Mouse (Mus musculus) heart, adult 11 months (tissue): Measurements from ENCODE around the gene Gm28308.

Source experiments
- DNase-seq: peaks from one replicate; pipeline ENCODE4 v3.0.0; 2022

The Gm28308 gene

DNA sequence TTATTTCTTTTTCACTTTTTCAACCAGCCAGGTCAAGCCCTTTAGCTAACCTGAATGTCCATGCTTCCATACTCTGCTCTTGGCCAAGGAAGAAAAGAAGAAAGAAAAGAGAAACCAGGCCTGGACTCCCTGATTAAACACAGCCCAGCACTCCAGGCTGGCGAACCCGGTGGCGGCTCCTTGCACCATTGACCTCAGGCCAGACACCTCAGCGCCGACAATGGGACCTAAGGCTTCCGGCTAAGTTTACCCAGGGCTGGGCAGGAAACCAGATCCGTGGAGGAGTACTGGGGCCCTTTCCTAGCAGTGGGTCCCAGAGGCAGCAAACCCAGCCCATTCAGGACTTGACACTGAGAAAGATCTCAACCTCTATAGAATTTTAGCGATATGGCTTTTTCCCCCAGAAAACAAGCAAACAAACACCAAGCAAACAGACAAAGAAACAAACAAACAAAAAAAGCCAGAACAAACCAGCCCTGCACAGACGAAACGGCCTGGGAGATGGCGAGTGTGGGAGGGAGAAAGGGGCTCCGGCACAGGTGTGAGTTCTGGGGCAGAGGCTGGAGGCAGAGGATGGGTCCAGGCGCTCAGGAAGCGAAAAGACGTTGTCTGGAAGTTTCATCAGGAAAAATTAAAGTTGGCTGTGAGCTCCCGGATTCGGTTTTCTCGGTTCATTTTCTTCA is 18.9 kb upstream of the Gm28308 start:
- peak; percentile 87 for DNase-seq

DNA sequence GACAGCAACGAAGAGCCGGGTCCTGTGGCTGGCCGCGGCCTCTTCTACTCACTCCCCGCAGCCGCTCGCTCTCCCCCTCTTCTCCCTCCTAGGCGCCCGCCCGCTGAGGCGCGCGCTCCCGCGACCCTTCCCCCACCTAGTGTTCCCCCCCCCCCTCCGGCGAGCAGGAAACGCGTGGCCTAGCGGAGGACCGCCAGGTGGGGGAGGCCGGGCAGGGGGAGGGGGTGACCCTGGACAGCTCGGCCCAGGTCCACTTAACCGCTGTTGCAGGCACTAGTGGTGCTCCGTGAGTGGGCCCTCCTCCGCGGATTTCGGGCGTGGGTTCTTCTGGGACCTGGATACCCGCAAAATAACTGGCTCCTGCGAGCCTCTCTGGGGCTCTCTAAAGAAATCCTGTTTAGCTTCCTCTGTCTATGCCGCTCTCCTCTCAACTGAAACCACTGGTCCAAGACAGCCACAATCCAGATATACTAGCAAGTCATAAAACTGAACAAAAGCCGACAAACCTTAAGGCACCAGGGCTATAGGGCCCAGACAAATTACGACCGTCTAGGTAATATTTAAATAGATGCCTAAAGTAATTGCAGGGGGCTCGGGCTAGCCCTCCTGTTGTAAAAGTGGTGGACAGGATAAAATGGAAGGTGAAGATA is 17.5 kb upstream of the Gm28308 start, which contains the start of gene Hoxa9:
Hoxa9 (minus strand) TSS at position 574 of the 650 bp plus-strand sequence.
- DNase-seq, result peak; percentile 82

DNA sequence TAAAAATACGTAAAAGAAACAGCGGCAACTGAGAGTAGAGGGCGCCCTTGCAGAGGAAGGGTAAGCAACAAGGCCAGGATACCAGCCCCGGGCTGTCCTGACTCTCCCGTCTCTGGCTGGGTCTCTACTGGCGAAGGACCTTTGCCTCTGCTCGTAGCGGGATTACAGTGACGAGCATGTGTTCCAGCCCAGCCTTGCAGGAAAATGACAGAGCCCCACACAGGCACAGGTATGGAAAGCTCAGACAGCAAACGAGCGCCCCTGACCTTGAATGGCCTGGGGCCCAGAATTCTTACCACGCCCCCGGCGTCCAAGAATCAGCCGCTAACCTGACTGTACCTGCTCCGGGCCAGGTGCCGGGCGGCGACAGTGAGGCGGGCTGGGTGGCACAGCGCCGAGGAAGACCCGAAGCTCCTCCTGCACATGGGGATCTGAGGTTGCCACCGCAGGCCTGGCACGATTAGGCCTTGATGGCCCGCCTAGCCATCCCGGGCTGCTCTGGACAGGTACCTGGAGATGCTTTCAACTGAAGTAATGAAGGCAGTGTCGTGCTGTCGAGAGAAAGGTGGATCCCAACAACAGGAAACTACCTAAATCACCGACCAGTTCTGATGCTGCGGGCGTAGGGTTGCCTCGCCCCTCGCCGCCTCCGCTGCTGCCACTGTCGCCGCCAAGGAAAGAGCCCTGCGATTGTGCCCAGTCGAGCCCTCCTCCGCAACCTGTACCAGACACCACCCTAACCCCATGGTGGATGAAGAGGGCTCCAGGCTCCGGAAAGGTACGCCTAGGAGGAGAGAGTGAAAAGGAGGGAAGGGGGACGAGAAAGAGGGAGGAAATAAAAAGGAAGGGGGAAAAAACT is 16.6 kb upstream of the Gm28308 start:
- DNase-seq, result no peak

DNA sequence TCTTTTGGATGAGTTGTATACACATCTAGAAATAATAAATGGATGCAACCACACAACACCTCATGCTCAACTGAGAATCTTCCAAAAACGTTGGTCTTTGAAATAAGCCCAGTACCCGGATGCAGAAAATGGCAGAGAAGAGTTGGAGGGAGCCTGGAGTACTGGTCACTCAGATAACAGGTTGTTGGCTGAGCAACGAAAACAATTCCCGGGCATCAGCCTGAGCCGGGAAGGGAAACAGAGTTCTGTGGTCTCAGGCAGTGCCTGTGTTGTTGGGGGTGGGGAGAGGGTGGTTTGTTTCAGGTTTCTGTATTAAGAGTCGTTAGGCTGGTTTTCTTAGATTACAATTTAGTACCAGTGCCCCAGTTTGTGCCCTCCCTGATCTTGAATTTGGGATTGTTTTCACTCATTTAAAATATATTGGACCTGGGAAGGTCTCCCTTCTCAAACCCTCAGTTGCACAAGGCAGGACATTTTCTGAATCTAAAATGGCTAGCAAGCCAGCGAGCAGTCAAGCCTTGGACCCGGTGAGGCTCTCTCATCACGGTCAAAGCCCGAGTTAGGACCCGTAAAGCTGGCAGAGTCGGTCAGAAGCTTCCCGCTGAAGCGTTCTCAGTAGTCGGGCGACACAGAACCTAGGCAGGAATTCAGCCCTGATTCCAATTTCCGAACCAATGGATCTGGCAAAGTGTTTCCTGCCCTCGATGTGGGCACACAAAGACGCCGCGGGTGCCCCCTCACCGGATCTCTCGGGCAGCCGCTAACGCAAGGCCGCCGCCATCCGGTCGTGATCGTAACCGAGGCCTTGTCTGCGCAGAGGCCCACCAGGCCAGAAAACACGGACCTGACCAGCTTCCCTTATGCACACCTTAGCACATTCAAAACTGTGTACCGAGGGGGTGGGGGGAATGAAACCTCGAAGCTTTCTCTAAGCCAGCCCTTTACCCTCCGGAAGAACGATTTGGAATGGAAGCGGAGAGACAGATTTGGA is 15.6 kb upstream of the Gm28308 start:
- no peak for DNase-seq

DNA sequence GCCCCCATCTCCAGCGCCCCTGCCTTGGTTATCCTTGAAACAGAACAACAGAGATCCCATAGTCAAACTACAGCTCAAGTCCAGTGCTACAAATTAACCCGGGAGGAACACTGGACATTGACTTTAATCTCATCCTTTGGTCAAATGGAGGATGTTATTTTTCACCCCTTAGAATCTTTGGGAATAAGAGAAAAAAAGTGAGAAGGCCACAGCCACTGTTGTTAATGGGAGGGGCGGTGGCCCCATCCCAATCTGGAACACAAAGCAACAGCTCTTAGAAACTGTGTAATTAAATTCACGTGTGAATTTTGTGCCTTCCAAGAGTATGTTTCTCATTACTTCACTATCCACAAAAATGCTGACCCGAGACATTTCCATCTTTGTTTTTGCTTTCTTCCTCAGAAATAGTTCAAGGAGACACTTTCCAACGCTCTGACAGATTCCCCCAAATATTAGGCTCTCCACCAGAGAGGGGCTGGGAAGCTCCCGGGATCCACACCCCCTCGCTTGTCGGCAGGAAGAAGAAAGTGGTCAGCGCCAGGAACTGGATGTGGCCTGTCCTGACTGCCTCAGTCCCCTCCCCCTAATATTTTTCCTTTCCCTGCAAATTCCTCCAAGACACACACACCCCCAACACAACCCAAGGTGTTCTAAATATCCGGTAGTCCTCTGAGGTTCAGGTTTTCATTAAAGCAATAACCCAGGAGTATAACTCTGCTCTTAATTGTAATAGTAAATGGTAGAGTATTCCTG is 14.5 kb upstream of the Gm28308 start:
- DNase-seq, result no peak

DNA sequence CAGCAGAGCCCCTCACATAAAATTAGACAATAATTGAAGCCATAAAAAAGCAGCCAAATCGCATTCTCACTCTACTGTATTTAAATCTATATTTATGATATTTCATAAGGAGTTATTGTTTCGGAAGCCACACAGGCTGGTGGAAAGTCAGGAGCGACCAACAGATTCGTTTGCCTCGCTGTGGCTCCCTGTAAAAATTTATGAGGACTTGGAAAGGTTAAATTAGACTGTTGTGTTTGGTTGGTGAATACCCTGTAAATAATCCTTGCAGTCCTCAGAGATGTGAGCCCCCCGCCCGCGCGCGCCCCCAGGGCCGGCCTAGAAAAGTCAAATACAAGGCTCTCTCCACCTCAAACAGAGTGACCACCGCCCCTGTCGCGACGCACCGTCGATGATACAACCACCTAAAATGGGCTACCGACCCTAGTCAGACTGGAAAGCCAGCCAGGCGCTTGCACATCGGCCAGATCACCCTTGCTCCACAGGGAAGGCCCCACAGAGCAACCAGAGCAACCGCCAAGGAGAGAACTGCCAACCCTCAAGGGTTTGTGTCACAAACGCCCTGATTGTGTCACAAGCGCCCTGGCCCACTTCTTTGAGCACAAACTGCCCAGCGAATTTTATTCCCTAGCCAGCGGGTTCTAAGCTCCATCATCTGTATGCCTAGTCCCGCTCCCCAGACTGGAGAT is 13.6 kb upstream of the Gm28308 start:
- no peak for DNase-seq

DNA sequence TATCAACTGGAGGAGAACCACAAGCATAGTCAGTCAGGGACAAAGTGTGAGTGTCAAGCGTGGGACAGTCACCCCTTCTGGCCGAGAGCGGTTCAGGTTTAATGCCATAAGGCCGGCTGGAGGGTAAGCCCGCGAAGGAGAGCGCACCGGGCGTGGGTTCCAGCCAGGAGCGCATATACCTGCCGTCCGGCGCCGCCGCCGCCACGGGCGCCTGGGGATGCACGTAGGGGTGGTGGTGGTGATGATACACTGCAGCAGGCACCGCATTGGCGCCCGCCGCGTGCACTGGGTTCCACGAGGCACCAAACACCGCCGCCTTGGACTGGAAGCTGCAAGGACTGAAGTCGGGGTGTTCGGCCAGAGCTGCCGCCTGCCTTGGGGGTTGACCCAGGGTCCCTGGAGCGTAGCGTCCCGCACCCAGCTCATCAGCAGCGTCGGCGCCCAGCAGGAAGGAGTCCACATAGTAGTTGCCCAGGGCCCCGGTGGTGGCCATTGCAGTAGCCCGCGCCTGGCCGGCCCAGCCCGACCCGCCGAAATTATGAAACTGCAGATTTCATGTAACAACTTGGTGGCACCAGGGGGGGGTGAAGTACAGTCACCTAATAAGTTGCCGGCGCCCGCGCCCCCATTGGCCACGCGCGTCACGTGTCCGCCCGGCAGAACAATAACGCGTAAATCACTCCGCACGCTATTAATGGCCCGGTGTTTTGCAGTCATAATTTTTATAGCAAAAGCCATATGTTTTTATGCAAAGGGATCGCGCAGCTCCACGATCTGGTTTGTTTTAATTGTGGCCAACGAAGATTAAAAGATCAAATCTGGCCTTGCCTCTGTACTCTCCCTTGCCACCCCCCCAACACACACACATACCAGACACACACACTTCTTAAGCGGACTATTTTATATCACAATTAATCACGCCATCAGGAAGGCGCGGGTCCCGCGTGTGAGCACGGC is 12.8 kb upstream of the Gm28308 start:
- peak; percentile 94 for DNase-seq

DNA sequence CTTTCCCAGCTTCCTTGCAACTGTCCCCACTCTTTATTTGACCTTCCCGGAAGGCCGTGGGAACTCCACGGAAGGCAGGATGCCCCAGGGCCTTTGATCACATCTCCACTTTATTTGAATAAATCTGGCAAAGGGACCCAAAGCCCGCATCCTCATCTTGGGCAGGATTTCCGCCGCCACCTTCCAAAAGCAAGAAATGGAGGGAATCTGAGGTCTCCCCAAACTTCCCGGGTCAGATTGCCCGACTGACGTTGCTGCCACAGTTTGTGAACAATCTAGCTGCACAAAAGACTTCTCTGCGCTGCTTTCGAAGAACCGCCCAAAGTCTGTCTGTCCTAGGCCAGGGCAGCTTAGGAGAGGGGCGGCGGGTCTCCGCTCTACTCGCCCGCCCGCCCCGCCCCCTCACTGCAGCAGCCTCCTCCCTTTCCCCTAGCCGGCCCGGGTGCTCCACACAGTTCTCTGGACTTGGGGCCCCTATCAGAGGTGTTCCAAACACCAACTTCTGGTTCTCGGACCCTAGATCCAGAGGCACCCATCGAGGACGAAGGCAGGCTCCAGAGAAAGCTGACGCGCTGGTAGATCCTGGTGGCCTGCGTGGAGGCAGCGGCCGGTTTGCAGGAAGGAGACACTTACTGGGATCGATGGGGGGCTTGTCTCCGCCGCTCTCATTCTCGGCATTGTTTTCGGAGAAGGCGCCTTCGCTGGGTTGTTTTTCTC is 11.9 kb upstream of the Gm28308 start:
- no peak for DNase-seq

DNA sequence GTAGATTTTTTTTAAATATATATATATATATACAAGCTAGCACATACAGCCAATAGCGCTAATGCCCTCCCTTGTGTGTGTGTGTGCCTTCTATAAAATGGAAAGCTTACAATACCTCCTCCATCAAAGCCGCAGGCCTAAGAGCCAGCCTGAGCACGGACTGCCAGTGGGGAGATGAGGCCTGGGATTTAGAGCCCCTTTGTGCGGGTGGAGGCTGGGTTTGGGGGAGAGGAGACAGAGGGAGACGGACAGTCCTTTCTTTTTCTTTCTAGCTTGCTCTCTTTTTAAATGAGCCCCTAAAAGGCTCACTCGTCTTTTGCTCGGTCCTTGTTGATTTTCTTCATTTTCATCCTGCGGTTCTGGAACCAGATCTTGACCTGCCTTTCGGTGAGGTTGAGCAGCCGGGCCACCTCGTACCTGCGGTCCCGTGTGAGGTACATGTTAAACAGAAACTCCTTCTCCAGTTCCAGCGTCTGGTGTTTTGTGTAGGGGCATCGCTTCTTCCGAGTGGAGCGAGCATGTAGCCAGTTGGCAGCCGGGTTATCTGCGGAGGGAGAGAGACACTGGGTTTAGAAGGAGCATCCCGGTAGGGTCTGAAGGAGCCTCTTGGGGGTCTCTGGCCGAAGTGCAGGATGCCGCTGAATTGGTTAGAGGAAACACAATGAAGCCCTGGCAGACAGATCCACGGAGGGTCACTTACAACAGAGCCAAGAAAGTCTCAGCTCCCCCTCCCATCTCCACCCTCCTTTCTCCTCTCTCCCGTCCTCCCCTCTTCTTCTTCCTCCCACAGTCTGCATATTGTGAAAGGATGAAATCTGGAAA is 11.0 kb upstream of the Gm28308 start:
- no peak for DNase-seq

DNA sequence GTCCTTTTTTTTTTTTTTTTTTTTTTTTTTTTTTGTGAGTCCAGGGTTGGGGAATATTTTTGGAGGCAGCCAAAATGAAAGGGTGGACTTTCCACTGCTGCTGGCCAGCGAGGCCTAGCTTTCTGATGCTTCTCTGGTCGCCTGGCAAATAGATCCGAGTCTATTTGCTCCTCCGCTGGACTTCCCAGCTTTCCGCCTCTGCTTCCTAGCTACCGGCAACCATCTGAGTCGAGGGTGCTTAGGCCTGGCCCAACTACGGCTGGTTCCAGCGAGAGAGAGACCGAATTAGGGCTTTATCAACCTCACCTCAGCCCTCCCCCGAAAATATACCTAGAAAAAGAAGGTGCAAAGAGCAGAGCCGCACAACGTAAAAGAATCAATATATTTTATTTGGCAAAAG is 9.6 kb upstream of the Gm28308 start:
- DNase-seq, result no peak

DNA sequence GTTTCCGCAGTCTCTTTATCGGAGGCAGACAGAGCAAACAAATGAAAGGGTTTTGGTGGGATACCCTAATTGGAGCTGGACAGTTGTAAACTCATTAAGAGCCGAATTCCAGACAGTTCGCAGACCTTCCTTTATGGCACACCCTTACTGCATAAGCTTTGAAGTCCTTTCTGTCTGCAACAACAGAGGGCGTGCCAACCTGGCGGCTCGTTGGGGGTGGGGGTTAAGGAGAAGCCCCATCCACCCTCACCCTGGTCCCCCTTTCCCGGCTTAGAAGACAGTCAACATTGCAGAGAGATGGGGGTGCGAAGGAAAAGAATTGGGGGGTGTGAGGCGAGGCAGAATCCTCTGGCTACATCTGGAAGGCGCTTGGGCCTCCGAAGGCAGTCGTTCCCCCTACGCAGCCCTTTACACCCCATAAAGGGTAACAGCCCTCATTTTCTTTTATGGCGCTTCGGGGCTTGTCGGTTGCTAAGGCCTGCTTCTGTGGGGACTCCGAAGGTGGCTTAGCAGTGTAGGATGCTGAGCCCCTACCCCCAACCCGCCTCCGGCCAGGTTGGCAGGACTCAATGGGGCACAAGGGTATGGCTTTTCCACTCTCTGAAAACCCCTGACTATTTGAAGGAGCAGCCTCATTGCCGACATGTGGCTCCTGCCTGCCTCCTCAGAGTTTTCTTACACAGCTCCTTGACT is 9.0 kb upstream of the Gm28308 start:
- peak; percentile 90 for DNase-seq

DNA sequence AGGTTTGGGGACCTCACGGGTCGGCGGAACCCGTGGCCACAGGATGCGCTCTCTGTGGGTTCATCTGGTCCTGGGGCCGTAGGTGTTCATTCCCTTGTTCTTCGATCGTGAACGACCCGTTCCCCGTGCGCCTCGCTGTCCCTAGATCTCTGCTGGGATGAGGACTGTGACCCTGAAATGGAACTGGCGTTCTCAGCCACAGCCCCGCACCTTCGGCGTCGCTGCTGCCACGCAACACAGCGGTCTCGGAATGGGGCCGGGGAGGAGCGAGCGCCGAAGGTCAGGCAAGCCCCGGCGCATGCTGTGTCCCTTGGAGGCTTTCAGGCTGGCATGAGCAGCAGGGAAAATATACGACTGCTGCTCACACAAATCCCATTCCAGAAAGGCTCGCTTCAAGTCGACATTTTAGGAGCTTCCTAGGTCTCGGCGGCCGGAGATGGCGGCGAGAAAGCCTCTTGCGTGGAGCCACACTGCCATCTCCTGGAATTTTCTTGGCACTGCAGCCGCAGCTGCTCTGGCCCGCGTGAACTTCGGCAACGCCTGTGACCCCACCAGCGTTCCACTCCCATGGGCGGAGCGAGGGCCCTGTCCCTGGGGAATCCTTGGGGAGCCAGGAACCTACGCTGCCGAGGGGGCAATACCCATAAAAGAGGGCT is 8.3 kb upstream of the Gm28308 start, which contains the start of gene Hoxa7:
Hoxa7 (minus strand) TSS at position 518 of the 656 bp plus-strand sequence.
- peak; percentile 97 for DNase-seq

DNA sequence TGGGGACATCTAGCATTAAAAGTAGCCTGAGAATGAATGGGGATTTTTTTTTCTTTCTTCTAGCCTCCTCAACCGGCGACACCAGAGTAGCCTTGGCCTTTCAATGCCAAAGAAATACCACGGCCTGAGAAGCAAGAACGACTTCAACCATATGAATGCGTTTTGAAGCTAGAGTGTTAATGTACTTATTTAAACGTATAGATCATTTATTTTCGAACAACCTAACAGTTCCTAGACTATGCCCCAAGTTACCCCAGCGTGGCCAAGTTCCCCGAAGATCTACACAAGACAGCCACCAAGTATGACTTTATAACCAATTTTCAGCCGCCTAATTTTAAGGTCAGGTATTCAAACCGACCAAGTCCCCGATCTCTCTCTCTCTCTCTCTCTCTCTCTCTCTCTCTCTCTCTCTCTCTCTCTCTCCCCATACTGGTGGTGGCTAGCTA is 7.7 kb upstream of the Gm28308 start:
- DNase-seq, result no peak

DNA sequence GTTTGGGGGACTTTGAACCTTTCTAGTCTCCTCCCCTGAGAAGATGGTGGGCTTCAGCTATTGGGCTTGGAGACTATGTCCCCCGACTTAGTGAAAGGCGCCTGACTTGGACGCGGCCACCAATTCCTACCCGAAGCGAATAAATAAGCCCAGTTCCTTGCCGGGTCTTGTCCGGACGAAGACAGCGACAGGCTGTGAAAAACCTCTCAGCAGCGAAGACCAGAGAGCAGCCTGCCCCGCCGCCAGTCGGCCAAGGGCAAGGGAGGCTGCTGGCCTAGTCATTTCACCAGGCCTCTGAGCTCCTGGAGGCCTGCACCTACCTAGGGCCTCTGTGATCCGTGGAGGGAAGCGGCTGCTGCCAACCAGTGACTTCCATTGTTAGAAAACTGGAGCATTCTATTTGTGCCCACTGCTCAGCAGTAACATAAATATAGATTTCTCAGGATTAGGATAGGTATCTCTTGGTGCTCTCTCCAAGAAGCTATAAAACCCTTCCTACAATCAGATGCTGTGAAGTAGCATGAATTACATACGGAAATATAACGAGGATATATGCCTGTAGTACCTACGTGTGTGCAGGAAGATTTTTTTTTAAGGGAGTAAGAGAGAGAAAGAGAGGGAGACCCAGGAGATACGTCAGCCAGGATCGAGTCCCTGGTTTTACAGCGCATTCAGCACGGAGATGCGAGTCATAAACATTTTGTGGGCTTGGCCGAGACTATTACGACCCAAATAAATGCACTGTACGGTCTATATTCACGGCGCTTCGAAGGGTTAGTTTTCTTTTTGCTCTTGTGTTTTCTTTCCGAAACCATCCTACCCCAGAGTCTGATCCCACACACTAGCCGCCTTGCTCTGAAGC is 7.1 kb upstream of the Gm28308 start:
- peak; percentile 90 for DNase-seq

DNA sequence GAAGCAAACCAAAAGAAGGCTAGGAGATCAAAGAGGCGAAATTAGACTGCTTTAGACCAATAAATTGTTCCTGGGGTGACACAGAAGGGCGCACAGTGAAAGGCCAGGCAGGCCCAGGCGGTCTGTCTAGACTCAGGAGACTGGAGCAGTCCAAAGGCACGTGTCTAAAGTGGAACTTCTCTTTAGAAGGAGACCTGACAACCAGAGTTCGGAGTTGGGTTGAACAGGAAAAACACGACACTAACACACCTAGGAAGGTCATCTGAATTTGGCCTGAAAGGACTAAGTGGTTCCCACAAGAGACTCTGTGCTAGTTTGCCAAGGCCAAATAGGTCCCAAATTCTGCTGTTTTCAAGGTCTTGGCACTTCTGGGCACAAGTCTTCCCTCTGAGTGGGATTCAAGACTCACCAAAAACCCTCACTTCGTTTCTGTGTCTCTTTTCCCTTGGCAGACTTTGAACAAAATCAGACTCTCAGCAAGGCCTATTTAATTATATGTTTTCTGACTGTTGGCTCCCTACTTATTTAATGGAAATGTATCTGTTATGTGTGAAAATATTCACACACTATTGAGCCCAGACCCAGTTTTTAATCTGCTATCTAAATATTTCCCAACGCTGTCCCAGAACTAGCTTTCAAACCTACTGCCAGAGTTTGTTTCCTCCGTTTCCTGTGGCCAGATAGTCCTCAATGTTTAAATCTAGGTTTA is 6.2 kb upstream of the Gm28308 start:
- DNase-seq, result no peak
